Mouse (Mus musculus) CD4-positive, CD25-positive, alpha-beta regulatory T cell, adult 4 months (primary cell): ENCODE data around the gene Gm498. TPM values are rescaled to one million over a fixed set of nuclear protein-coding genes. Genes with fewer than 3 reads are reported as not detected.

Experiments used
- ATAC-seq: one replicate; pipeline ENCODE4 v1.8.0; 2017
- polyA plus RNA-seq, 2 experiments: library from polyadenylated mRNA; unstranded; fragments of 100-300 nt; shearing (Covaris generic); gene quantifications; one replicate each; pipeline ENCODE4 v1.2.1; 2017

The Gm498 gene
- polyA plus RNA-seq, 2 experiments from 2014 or later: not detected

GRCm38 (mm10) chr7:143892361-143892760 is 25.7 kb downstream of the Gm498 start:
- ATAC-seq: no peak

- no peak for ATAC-seq
These were observed 34.0 kb downstream of the Gm498 start for GRCm38 (mm10) chr7:143900667-143901066.

- ATAC-seq: no peak
These were observed 38.5 kb downstream of the Gm498 start for GRCm38 (mm10) chr7:143905176-143905575.

DNA sequence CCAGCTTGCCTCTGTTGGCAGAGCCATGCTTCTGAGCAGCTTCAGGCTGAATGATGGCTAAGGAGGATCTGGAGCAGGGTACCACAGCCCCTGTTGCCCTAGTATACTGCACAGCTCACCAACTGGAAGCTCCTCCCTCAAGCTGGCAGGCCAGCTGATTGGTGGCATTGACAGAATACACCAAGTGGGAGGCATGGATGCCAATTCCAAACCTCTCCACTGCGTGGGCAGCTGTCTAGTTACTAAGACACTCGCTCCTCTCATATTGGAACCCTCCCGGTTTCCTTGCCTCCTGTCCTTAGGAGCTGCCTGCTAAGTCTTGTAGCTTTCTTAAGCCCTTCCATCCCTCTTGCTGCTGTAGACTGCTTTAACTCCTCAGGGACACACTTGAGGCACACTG is 39.0 kb downstream of the Gm498 start:
- ATAC-seq: no peak

- ATAC-seq: no peak
These were observed 47.0 kb downstream of the Gm498 start for GRCm38 (mm10) chr7:143913611-143914010.

DNA sequence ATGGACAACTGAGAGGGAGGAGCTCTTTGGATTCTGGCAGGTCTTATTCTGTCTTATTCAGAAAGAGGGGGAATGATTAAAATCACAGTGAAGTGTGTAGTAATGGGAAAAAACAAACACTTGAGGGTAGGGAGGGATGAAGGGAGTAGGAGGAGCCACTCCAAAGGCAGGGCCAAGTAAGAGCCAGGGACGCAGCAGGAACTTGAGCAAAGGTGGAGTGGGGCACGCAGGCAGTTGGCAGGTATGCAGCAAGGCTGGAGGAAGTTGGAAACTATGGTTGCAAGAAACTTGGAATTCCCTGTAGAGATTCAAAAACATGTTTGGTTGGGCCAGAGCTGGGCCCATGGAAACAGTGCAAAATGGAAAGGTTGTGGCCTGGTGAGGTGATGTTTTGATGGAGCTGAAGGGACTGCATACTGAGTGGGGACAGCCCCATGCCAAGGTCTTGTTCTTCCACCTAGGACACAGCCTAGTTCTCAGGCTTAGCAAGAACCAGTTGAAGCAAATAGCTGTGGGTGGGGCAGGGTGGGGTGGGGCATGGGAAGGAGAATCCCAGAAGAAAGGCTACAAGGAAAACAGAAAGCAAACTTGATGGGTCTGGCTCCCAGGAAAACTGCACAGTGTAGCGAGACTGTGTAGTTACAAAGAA is 52.5 kb downstream of the Gm498 start:
- no peak for ATAC-seq

- no peak for ATAC-seq
These were observed 63.3 kb downstream of the Gm498 start for GRCm38 (mm10) chr7:143929899-143930298.

GRCm38 (mm10) chr7:143938647-143939046 is 72.0 kb downstream of the Gm498 start:
- no peak for ATAC-seq

DNA sequence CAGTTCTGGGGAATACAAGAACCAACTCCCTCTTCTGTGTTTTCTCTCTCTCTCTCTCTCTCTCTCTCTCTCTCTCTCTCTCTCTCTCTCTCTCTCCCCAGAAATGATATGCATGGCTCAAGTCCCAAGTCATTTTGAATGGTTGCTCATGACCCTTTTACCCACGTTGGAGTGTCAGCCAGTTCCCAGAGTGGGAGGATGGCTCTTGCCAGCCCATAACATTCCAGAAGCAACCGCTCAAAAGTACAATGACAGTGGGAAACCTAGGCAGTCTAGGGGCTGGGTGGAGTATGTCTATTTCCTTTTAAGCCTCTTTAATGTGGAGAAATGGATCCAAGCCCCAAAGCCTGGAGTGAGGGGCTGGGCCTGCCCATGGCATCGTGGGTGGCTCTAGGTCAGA is 72.8 kb downstream of the Gm498 start:
- no peak for ATAC-seq

GRCm38 (mm10) chr7:143942941-143943691 is 76.5 kb downstream of the Gm498 start:
- no peak for ATAC-seq

DNA sequence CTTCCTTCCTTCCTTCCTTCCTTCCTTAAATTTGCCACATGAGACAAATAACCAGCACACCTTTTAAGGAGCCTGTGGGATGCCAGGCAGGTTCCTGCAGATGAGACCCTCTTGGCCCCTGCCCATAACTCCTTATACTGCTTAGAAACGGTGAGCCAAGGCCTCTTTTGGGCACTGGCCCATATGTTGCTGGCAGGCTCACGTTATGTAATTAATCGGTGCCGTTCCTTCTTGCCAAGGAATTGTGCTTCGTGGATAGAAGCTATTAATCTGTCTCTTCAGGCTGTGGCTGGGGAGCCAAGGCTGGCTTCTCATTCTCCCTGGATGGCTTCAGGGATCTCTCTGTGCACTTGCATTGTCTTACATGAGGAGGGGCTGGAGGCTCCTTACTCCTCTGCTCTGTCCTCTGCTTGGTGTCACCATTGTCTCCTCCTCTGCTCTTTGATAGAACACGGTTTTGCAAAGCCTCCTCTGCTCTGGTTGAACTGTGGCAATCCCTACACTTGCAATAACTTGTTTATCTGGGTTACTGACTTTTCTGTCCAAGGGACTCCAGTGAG is 77.9 kb downstream of the Gm498 start:
- ATAC-seq: no peak

Other genes with a start within 250 kb of the Gm498 start
- gene Tnfrsf26, start 238.1 kb upstream of the Gm498 start, polyA plus RNA-seq: 100 to 1,000 TPM; 111 to 143 TPM
- gene Tnfrsf22, start 217.2 kb upstream of the Gm498 start, polyA plus RNA-seq: 10 to 100 TPM; 17.4 to 22.8 TPM
- 1 to 10 TPM; 2.6 to 4.3 TPM for gene Tnfrsf23, start 181.0 kb upstream of the Gm498 start, polyA plus RNA-seq
- gene Osbpl5, start 109.9 kb upstream of the Gm498 start, polyA plus RNA-seq: 10 to 100 TPM; 17.2 to 31.0 TPM
- not detected for gene Mrgprg, start 99.8 kb upstream of the Gm498 start, polyA plus RNA-seq
- gene Mrgpre, start 82.3 kb upstream of the Gm498 start, polyA plus RNA-seq: 10 to 100 TPM in 1 of 2 experiments, 1 to 10 TPM in 1; 5.7 to 11.7 TPM
- 10 to 100 TPM; 20.7 to 28.5 TPM for gene Nadsyn1, start 44.0 kb upstream of the Gm498 start, polyA plus RNA-seq
- 10 to 100 TPM; 47.4 to 52.1 TPM for gene Dhcr7, start 43.7 kb upstream of the Gm498 start, polyA plus RNA-seq
- under 1 TPM in 1 of 2 experiments, not detected in 1; 0.05 TPM for gene Shank2, start 135.1 kb downstream of the Gm498 start, polyA plus RNA-seq